Mouse (Mus musculus): ENCODE data around the gene Gabpb1. TPM values are rescaled to one million over a fixed set of nuclear protein-coding genes. Genes with fewer than 3 reads are reported as not detected.

Gabpb1 gene
- polyA plus RNA-seq, 1 experiment from 2014 or later = 19.0 TPM

- H3K27me3 ChIP-seq (ENCODE audit: control insufficient read depth, insufficient read depth, low read depth, low read length) = no peaks in the 10 kb centered on the region
- WGBS (ENCODE audit: insufficient replicate concordance) = 46% methylated on average over 3 of the region's 3 CpGs
- H3K4me3 ChIP-seq (ENCODE audit: low read depth, low read length) = no peak overlapping the region
- ATAC-seq (ENCODE audit: low read depth) = no peak
- no peak overlapping the region for H3K27ac ChIP-seq (ENCODE audit: low read length)
- H3K9me3 ChIP-seq (replicated peaks; ENCODE audit: control insufficient read depth, low read length) = no peaks in the 10 kb centered on the region
- H3K9ac ChIP-seq (ENCODE audit: low read depth, low read length) = no peak overlapping the region
- no peak overlapping the region for H3K4me2 ChIP-seq (ENCODE audit: low read depth, low read length)
- H3K36me3 ChIP-seq (ENCODE audit: control insufficient read depth, insufficient read depth) = peaks cover 13% of the 10 kb centered on the region
- H3K4me1 ChIP-seq (ENCODE audit: control insufficient read depth, low read depth, low read length) = no peaks in the 10 kb centered on the region
Measured at GRCm38 (mm10) chr2:126587468-126587867, 88.7 kb downstream of the Gabpb1 start.

GRCm38 (mm10) chr2:126584621-126585369, 91.3 kb downstream of the Gabpb1 start:
- ATAC-seq (ENCODE audit: low read depth) = no peak
- H3K27me3 ChIP-seq (ENCODE audit: control insufficient read depth, insufficient read depth, low read depth, low read length) = no peaks in the 10 kb centered on the region
- no peak overlapping the region for H3K4me3 ChIP-seq (ENCODE audit: low read depth, low read length)
- peaks cover 13% of the 10 kb centered on the region for H3K36me3 ChIP-seq (ENCODE audit: control insufficient read depth, insufficient read depth)
- WGBS (ENCODE audit: insufficient replicate concordance) = 70% methylated on average over 8 of the region's 8 CpGs
- H3K27ac ChIP-seq (ENCODE audit: low read length) = no peak overlapping the region
- no peak overlapping the region for H3K4me2 ChIP-seq (ENCODE audit: low read depth, low read length)
- no peaks in the 10 kb centered on the region for H3K4me1 ChIP-seq (ENCODE audit: control insufficient read depth, low read depth, low read length)
- H3K9me3 ChIP-seq (replicated peaks; ENCODE audit: control insufficient read depth, low read length) = no peaks in the 10 kb centered on the region
- H3K9ac ChIP-seq (ENCODE audit: low read depth, low read length) = no peak overlapping the region

GRCm38 (mm10) chr2:126583960-126584359, 92.2 kb downstream of the Gabpb1 start:
- no peak overlapping the region for H3K9ac ChIP-seq (ENCODE audit: low read depth, low read length)
- H3K4me2 ChIP-seq (ENCODE audit: low read depth, low read length) = no peak overlapping the region
- ATAC-seq (ENCODE audit: low read depth) = no peak
- peaks cover 13% of the 10 kb centered on the region for H3K36me3 ChIP-seq (ENCODE audit: control insufficient read depth, insufficient read depth)
- 52% methylated on average over 6 of the region's 6 CpGs for whole genome bisulfite sequencing (ENCODE audit: insufficient replicate concordance)
- H3K27ac ChIP-seq (ENCODE audit: low read length) = no peak overlapping the region
- no peaks in the 10 kb centered on the region for H3K9me3 ChIP-seq (replicated peaks; ENCODE audit: control insufficient read depth, low read length)
- H3K4me3 ChIP-seq (ENCODE audit: low read depth, low read length) = no peak overlapping the region
- no peaks in the 10 kb centered on the region for H3K27me3 ChIP-seq (ENCODE audit: control insufficient read depth, insufficient read depth, low read depth, low read length)
- H3K4me1 ChIP-seq (ENCODE audit: control insufficient read depth, low read depth, low read length) = no peaks in the 10 kb centered on the region

- H3K4me1 ChIP-seq (ENCODE audit: control insufficient read depth, low read depth, low read length) = no peaks in the 10 kb centered on the region; the same call in 1 of the 2 replicates
- H3K4me3 ChIP-seq (ENCODE audit: low read depth, low read length) = no peak overlapping the region
- no peaks in the 10 kb centered on the region for H3K27me3 ChIP-seq (ENCODE audit: control insufficient read depth, insufficient read depth, low read depth, low read length)
- no peak overlapping the region for H3K27ac ChIP-seq (ENCODE audit: low read length)
- ATAC-seq (ENCODE audit: low read depth) = no peak
- WGBS (ENCODE audit: insufficient replicate concordance) = 82% methylated on average over 1 of the region's 1 CpGs
- no peak overlapping the region for H3K4me2 ChIP-seq (ENCODE audit: low read depth, low read length)
- H3K9me3 ChIP-seq (replicated peaks; ENCODE audit: control insufficient read depth, low read length) = no peaks in the 10 kb centered on the region
- no peak overlapping the region for H3K9ac ChIP-seq (ENCODE audit: low read depth, low read length)
- no peaks in the 10 kb centered on the region; the same call in 1 of the 2 replicates for H3K36me3 ChIP-seq (ENCODE audit: control insufficient read depth, insufficient read depth)
Measured at GRCm38 (mm10) chr2:126579282-126579681, 96.9 kb downstream of the Gabpb1 start.

Other genes starting within 250 kb of the Gabpb1 start
- gene Atp8b4, start 175.7 kb downstream of the Gabpb1 start, polyA plus RNA-seq (2015; fragmentation: Nextera tagmentation; extraction: Ambion mirVana) = 5.5 and 5.9 TPM in 2 replicates
- 145 and 150 TPM in 2 replicates for gene Slc27a2, start 123.9 kb downstream of the Gabpb1 start, polyA plus RNA-seq (2015; fragmentation: Nextera tagmentation; extraction: Ambion mirVana)
- gene Hdc, start 57.0 kb downstream of the Gabpb1 start, polyA plus RNA-seq (2015; fragmentation: Nextera tagmentation; extraction: Ambion mirVana) = 7.0 and 7.6 TPM in 2 replicates
- gene Usp8, start 31.0 kb upstream of the Gabpb1 start, polyA plus RNA-seq (2015; fragmentation: Nextera tagmentation; extraction: Ambion mirVana) = 18.2 and 19.1 TPM in 2 replicates
- 0.79 and 1.1 TPM in 2 replicates for gene Usp50, start 107.1 kb upstream of the Gabpb1 start, polyA plus RNA-seq (2015; fragmentation: Nextera tagmentation; extraction: Ambion mirVana)
- 15.8 and 18.4 TPM in 2 replicates for gene Trpm7, start 199.9 kb upstream of the Gabpb1 start, polyA plus RNA-seq (2015; fragmentation: Nextera tagmentation; extraction: Ambion mirVana)

All from liver, embryonic 16.5 days (tissue).